Mouse (Mus musculus): ENCODE results near the gene Pi16. TPM values are rescaled to one million over a fixed set of nuclear protein-coding genes. Genes with fewer than 3 reads are reported as not detected.
"Not testable (repeated sequence)": the region's sequence is repeated elsewhere in the genome, so short reads cannot be mapped to it uniquely, and the experiment has no call there.

Gene Pi16
- polyA plus RNA-seq, 1 experiment from 2014 or later = 0.51 TPM

- H3K36me3 ChIP-seq (ENCODE audit: control insufficient read depth, insufficient read depth, low read length); H3K9ac ChIP-seq (ENCODE audit: low read depth, low read length); H3K9me3 ChIP-seq (ENCODE audit: control insufficient read depth, low read length); H3K27ac ChIP-seq (ENCODE audit: low read depth, low read length); H3K27me3 ChIP-seq (replicated peaks; ENCODE audit: control insufficient read depth, insufficient read depth, low read length); DNase-seq (ENCODE audit: low spot score); ATAC-seq (replicated peaks; ENCODE audit: low FRiP score); H3K4me3 ChIP-seq (ENCODE audit: low read depth, low read length); H3K4me2 ChIP-seq: not testable (repeated sequence)
- 78% methylated on average over 5 of the region's 5 CpGs for WGBS
- H3K4me1 ChIP-seq (replicated peaks; ENCODE audit: control insufficient read depth, insufficient read depth, low read length) = peaks cover 17% of the 10 kb centered on the region
These were observed 33.6 kb downstream of the Pi16 start for GRCm38 (mm10) chr17:29351056-29351455.

- 78% methylated on average over 5 of the region's 5 CpGs for WGBS
- no peaks in the 10 kb centered on the region for H3K9me3 ChIP-seq (ENCODE audit: control insufficient read depth, low read length)
- DNase-seq (ENCODE audit: low spot score) (no peak), ATAC-seq (replicated peaks; ENCODE audit: low FRiP score) (no peak)
- peak overlapping the region; percentile 66; the same call in 1 of the 2 replicates for H3K27ac ChIP-seq (ENCODE audit: low read depth, low read length)
- H3K4me1 ChIP-seq (replicated peaks; ENCODE audit: control insufficient read depth, insufficient read depth, low read length) = peaks cover 10% of the 10 kb centered on the region; the same call in 1 of the 2 replicates
- H3K4me2 ChIP-seq = no peak overlapping the region
- no peak overlapping the region for H3K4me3 ChIP-seq (ENCODE audit: low read depth, low read length)
- no peaks in the 10 kb centered on the region for H3K27me3 ChIP-seq (replicated peaks; ENCODE audit: control insufficient read depth, insufficient read depth, low read length)
- H3K9ac ChIP-seq (ENCODE audit: low read depth, low read length) = 0 out of 2 replicates have a peak overlapping the region, but pooled peaks have one; percentile 34
- no peaks in the 10 kb centered on the region for H3K36me3 ChIP-seq (ENCODE audit: control insufficient read depth, insufficient read depth, low read length)
These were observed 38.0 kb downstream of the Pi16 start for GRCm38 (mm10) chr17:29355461-29355840.

GRCm38 (mm10) chr17:29355841-29356478 is 38.5 kb downstream of the Pi16 start:
- no peak for DNase-seq (ENCODE audit: low spot score)
- WGBS = 52% methylated on average over 17 of the region's 17 CpGs

GRCm38 (mm10) chr17:29356479-29356856 is 39.0 kb downstream of the Pi16 start:
- Histone ChIP-seq H3K4me1 (replicated peaks; ENCODE audit: control insufficient read depth, insufficient read depth, low read length) (peaks cover 19% of the 10 kb centered on the region; the same call in 1 of the 2 replicates), H3K27me3 (replicated peaks; ENCODE audit: control insufficient read depth, insufficient read depth, low read length) (no peaks in the 10 kb centered on the region), H3K9ac (ENCODE audit: low read depth, low read length) (peak overlapping the region; percentile 34; the same call in 1 of the 2 replicates), H3K27ac (ENCODE audit: low read depth, low read length) (0 out of 2 replicates have a peak overlapping the region, but pooled peaks have one; percentile 66), H3K9me3 (ENCODE audit: control insufficient read depth, low read length) (no peaks in the 10 kb centered on the region), H3K36me3 (ENCODE audit: control insufficient read depth, insufficient read depth, low read length) (no peaks in the 10 kb centered on the region), H3K4me2 (peak overlapping the region; percentile 60), H3K4me3 (ENCODE audit: low read depth, low read length) (peak overlapping the region; percentile 34)
- DNase-seq (ENCODE audit: low spot score) = peak; percentile 74
- peak; percentile 61 for ATAC-seq (replicated peaks; ENCODE audit: low FRiP score)
- 12% methylated on average over 11 of the region's 11 CpGs for WGBS

More at GRCm38 (mm10) chr17:29355841-29356478, 38.5 kb downstream of the Pi16 start:
- peaks cover 14% of the 10 kb centered on the region; the same call in 1 of the 2 replicates for H3K4me1 ChIP-seq (replicated peaks; ENCODE audit: control insufficient read depth, insufficient read depth, low read length)
- no peaks in the 10 kb centered on the region for H3K36me3 ChIP-seq (ENCODE audit: control insufficient read depth, insufficient read depth, low read length)
- peak overlapping the region; percentile 66; the same call in 1 of the 2 replicates for H3K27ac ChIP-seq (ENCODE audit: low read depth, low read length)
- no peaks in the 10 kb centered on the region for H3K27me3 ChIP-seq (replicated peaks; ENCODE audit: control insufficient read depth, insufficient read depth, low read length)
- peak overlapping the region; percentile 60 for H3K4me2 ChIP-seq
- no peak for ATAC-seq (replicated peaks; ENCODE audit: low FRiP score)
- H3K9me3 ChIP-seq (ENCODE audit: control insufficient read depth, low read length) = no peaks in the 10 kb centered on the region
- peak overlapping the region; percentile 34 for H3K4me3 ChIP-seq (ENCODE audit: low read depth, low read length)
- H3K9ac ChIP-seq (ENCODE audit: low read depth, low read length) = peak overlapping the region; percentile 34; the same call in 1 of the 2 replicates

GRCm38 (mm10) chr17:29356882-29357281 is 39.4 kb downstream of the Pi16 start:
- no peaks in the 10 kb centered on the region for H3K9me3 ChIP-seq (ENCODE audit: control insufficient read depth, low read length)
- H3K4me3 ChIP-seq (ENCODE audit: low read depth, low read length) = peak overlapping the region; percentile 34
- no peaks in the 10 kb centered on the region for H3K27me3 ChIP-seq (replicated peaks; ENCODE audit: control insufficient read depth, insufficient read depth, low read length)
- peak overlapping the region; percentile 60 for H3K4me2 ChIP-seq
- WGBS = 28% methylated on average over 9 of the region's 9 CpGs
- no peaks in the 10 kb centered on the region for H3K36me3 ChIP-seq (ENCODE audit: control insufficient read depth, insufficient read depth, low read length)
- H3K9ac ChIP-seq (ENCODE audit: low read depth, low read length) = no peak overlapping the region; the same call in 1 of the 2 replicates
- H3K27ac ChIP-seq (ENCODE audit: low read depth, low read length) = no peak overlapping the region
- DNase-seq (ENCODE audit: low spot score) (no peak), ATAC-seq (replicated peaks; ENCODE audit: low FRiP score) (no peak)
- peaks cover 21% of the 10 kb centered on the region; the same call in 1 of the 2 replicates for H3K4me1 ChIP-seq (replicated peaks; ENCODE audit: control insufficient read depth, insufficient read depth, low read length)

GRCm38 (mm10) chr17:29358928-29359327 is 41.4 kb downstream of the Pi16 start:
- Histone ChIP-seq H3K36me3 (ENCODE audit: control insufficient read depth, insufficient read depth, low read length) (no peaks in the 10 kb centered on the region), H3K4me3 (ENCODE audit: low read depth, low read length) (no peak overlapping the region), H3K9me3 (ENCODE audit: control insufficient read depth, low read length) (no peaks in the 10 kb centered on the region), H3K9ac (ENCODE audit: low read depth, low read length) (no peak overlapping the region), H3K27me3 (replicated peaks; ENCODE audit: control insufficient read depth, insufficient read depth, low read length) (no peaks in the 10 kb centered on the region), H3K27ac (ENCODE audit: low read depth, low read length) (no peak overlapping the region), H3K4me1 (replicated peaks; ENCODE audit: control insufficient read depth, insufficient read depth, low read length) (peaks cover 23% of the 10 kb centered on the region; the same call in 1 of the 2 replicates), H3K4me2 (no peak overlapping the region)
- no peak for DNase-seq (ENCODE audit: low spot score)
- 67% methylated on average over 3 of the region's 3 CpGs for WGBS
- ATAC-seq (replicated peaks; ENCODE audit: low FRiP score) = no peak

GRCm38 (mm10) chr17:29360761-29361221 is 43.3 kb downstream of the Pi16 start, which contains the start of gene Fgd2:
Gene Fgd2, plus strand, starts transcription at chr17:29360914.
- Histone ChIP-seq H3K9me3 (ENCODE audit: control insufficient read depth, low read length) (no peaks in the 10 kb centered on the region), H3K4me1 (replicated peaks; ENCODE audit: control insufficient read depth, insufficient read depth, low read length) (peaks cover 21% of the 10 kb centered on the region; the same call in 1 of the 2 replicates), H3K36me3 (ENCODE audit: control insufficient read depth, insufficient read depth, low read length) (no peaks in the 10 kb centered on the region), H3K27ac (ENCODE audit: low read depth, low read length) (no peak within 1 kb of the TSS), H3K4me3 (ENCODE audit: low read depth, low read length) (peak within 1 kb of the TSS; percentile 13), H3K27me3 (replicated peaks; ENCODE audit: control insufficient read depth, insufficient read depth, low read length) (no peaks in the 10 kb centered on the region), H3K9ac (ENCODE audit: low read depth, low read length) (no peak within 1 kb of the TSS), H3K4me2 (peak within 1 kb of the TSS; percentile 33)
- ATAC-seq (replicated peaks; ENCODE audit: low FRiP score) (no peak; the same call in 1 of the 2 replicates), DNase-seq (ENCODE audit: low spot score) (no peak)
- WGBS = 8% methylated on average over 5 of the region's 5 CpGs

- Histone ChIP-seq H3K4me2 (no peak overlapping the region), H3K9ac (ENCODE audit: low read depth, low read length) (no peak overlapping the region)
These were observed 44.7 kb downstream of the Pi16 start for GRCm38 (mm10) chr17:29361982-29362691.

More at GRCm38 (mm10) chr17:29361982-29362691, 44.7 kb downstream of the Pi16 start:
- Histone ChIP-seq H3K36me3 (ENCODE audit: control insufficient read depth, insufficient read depth, low read length) (no peaks in the 10 kb centered on the region), H3K27me3 (replicated peaks; ENCODE audit: control insufficient read depth, insufficient read depth, low read length) (no peaks in the 10 kb centered on the region), H3K27ac (ENCODE audit: low read depth, low read length) (peak overlapping the region; percentile 25; the same call in 1 of the 2 replicates), H3K9me3 (ENCODE audit: control insufficient read depth, low read length) (no peaks in the 10 kb centered on the region), H3K4me3 (ENCODE audit: low read depth, low read length) (no peak overlapping the region), H3K4me1 (replicated peaks; ENCODE audit: control insufficient read depth, insufficient read depth, low read length) (peaks cover 14% of the 10 kb centered on the region; the same call in 1 of the 2 replicates)
- ATAC-seq (replicated peaks; ENCODE audit: low FRiP score) (no peak), DNase-seq (ENCODE audit: low spot score) (no peak)
- WGBS = 46% methylated on average over 8 of the region's 8 CpGs
